Mouse (Mus musculus): ENCODE measurements around the gene Cfap298. TPM values are rescaled to one million over a fixed set of nuclear protein-coding genes. Genes with fewer than 3 reads are reported as not detected.

Cfap298 gene
- polyA plus RNA-seq, 1 experiment from 2014 or later, result 44.0 TPM

- H3K36me3 ChIP-seq (ENCODE audit: insufficient read depth, low read length), result no peaks in the 10 kb centered on the region
- H3K27me3 ChIP-seq (ENCODE audit: insufficient read depth, low read length), result 0 out of 2 replicates have a peak, but pooled peaks cover 3% of the 10 kb centered on the region
- WGBS, result 71% methylated on average over 7 of the region's 7 CpGs
- H3K4me1 ChIP-seq (ENCODE audit: insufficient read depth, low read length), result peaks cover 27% of the 10 kb centered on the region
- H3K4me2 ChIP-seq (replicated peaks; ENCODE audit: low read depth, low read length), result no peak overlapping the region
- no peak for ATAC-seq (ENCODE audit: low FRiP score, low TSS enrichment)
- no peak overlapping the region for H3K4me3 ChIP-seq (ENCODE audit: low read length)
- 0 out of 2 replicates have a peak, but pooled peaks cover under 1% of the 10 kb centered on the region for H3K9me3 ChIP-seq (ENCODE audit: low read length)
- no peak overlapping the region for H3K27ac ChIP-seq (ENCODE audit: low read length)
- H3K9ac ChIP-seq (replicated peaks; ENCODE audit: low read length), result no peak overlapping the region
Measured at GRCm38 (mm10) chr16:90893019-90893418, 41.9 kb downstream of the Cfap298 start.

DNA sequence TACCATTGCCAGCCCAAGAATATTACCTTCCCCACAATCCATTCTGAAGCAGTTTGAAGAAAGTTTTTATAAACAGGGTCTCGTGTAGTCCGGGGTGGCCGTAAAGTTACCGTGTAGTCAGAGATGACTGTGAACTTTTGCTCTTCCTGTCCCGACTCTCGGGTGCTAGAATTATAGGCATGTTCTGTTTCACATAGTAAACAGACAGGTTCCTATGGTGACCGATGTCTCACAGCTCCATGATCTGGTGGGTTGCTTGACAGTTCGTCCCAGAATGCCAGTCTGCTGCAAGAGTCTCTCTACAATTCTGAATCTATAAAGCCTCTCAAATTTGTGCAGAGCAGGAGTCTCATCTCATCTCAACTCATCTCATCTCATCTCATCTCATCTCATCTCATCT is 42.8 kb downstream of the Cfap298 start:
- Histone ChIP-seq H3K9me3 (ENCODE audit: low read length) (0 out of 2 replicates have a peak, but pooled peaks cover 4% of the 10 kb centered on the region), H3K4me3 (ENCODE audit: low read length) (no peak overlapping the region; the same call in 1 of the 2 replicates), H3K4me1 (ENCODE audit: insufficient read depth, low read length) (peaks cover 27% of the 10 kb centered on the region), H3K27me3 (ENCODE audit: insufficient read depth, low read length) (0 out of 2 replicates have a peak, but pooled peaks cover 3% of the 10 kb centered on the region), H3K9ac (replicated peaks; ENCODE audit: low read length) (no peak overlapping the region), H3K27ac (ENCODE audit: low read length) (no peak overlapping the region), H3K4me2 (replicated peaks; ENCODE audit: low read depth, low read length) (peak overlapping the region; percentile 32), H3K36me3 (ENCODE audit: insufficient read depth, low read length) (no peaks in the 10 kb centered on the region)
- no peak for ATAC-seq (ENCODE audit: low FRiP score, low TSS enrichment)
- WGBS, result 6% methylated on average over 8 of the region's 8 CpGs

DNA sequence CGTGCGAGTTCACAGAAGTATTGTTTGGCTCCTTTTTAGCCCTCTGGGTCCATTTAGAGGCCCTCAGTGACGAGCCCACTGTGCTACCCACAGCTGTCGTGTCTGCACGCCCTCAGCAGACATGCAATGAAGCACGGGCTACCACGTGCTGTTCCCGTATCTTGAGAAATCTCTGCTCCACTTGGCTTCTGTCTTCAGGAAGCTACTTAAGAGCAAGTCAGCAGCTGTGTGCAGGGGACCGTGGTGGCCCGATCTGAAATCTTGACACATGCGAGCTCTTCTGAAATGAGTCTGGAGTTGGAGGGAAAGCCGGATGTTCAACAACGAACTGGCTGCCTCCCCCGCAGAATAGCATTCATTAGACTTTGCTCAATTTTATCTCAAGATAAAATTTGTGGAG is 43.3 kb downstream of the Cfap298 start:
- 14% methylated on average over 14 of the region's 14 CpGs for WGBS
- Histone ChIP-seq H3K4me3 (ENCODE audit: low read length) (peak overlapping the region; percentile 10), H3K27me3 (ENCODE audit: insufficient read depth, low read length) (0 out of 2 replicates have a peak, but pooled peaks cover 3% of the 10 kb centered on the region), H3K4me1 (ENCODE audit: insufficient read depth, low read length) (peaks cover 27% of the 10 kb centered on the region), H3K27ac (ENCODE audit: low read length) (peak overlapping the region; percentile 18; the same call in 1 of the 2 replicates), H3K4me2 (replicated peaks; ENCODE audit: low read depth, low read length) (peak overlapping the region; percentile 32), H3K36me3 (ENCODE audit: insufficient read depth, low read length) (no peaks in the 10 kb centered on the region), H3K9me3 (ENCODE audit: low read length) (0 out of 2 replicates have a peak, but pooled peaks cover 4% of the 10 kb centered on the region), H3K9ac (replicated peaks; ENCODE audit: low read length) (0 out of 2 replicates have a peak overlapping the region, but pooled peaks have one; percentile 2)
- ATAC-seq (ENCODE audit: low FRiP score, low TSS enrichment), result peak; percentile 84

GRCm38 (mm10) chr16:90890683-90891082 is 44.2 kb downstream of the Cfap298 start:
- H3K36me3 ChIP-seq (ENCODE audit: insufficient read depth, low read length), result no peaks in the 10 kb centered on the region
- H3K9ac ChIP-seq (replicated peaks; ENCODE audit: low read length), result no peak overlapping the region
- WGBS, result 72% methylated on average over 9 of the region's 9 CpGs
- ATAC-seq (ENCODE audit: low FRiP score, low TSS enrichment), result no peak
- no peak overlapping the region for H3K4me3 ChIP-seq (ENCODE audit: low read length)
- no peak overlapping the region for H3K27ac ChIP-seq (ENCODE audit: low read length)
- H3K4me1 ChIP-seq (ENCODE audit: insufficient read depth, low read length), result peaks cover 28% of the 10 kb centered on the region
- 0 out of 2 replicates have a peak, but pooled peaks cover 4% of the 10 kb centered on the region for H3K9me3 ChIP-seq (ENCODE audit: low read length)
- H3K27me3 ChIP-seq (ENCODE audit: insufficient read depth, low read length), result 0 out of 2 replicates have a peak, but pooled peaks cover 3% of the 10 kb centered on the region
- H3K4me2 ChIP-seq (replicated peaks; ENCODE audit: low read depth, low read length), result no peak overlapping the region

DNA sequence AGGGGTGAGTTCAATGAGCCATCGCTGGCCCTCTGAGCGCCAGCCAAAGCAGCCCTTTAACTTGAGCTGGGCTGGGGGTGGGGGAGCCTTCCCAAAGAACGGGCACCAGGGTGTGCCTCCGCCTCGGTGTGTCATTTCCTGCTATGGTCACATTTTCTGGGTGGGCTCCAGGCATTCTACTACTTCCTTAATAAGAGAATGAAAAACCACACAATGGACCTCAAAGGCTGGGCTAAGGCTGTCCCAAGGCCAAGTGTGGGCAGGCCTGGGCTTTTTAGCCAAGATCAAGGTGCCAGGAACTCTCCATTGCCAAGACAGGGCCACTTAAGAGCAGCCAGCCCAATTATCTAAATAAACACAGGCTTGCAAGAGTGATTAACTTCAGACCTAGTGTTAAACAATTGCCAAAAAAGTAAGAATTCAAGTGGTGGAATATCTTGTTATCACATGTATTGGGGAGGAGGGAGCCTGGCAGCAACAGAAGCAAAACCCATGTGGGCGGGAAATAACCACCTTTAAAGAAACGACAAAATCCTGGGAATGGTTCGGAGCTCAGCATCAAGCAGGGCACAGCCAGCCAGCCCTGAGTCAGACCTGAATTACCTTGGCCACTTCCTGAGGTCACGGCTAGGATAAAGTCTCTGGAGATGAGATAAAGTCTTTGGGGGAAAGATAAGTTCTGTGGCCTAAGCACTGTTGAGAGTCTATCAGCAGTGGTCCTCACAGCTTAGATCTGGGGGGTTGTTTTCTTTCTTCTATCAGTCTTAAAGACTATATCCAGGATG is 48.9 kb downstream of the Cfap298 start:
- Histone ChIP-seq H3K4me3 (ENCODE audit: low read length) (no peak overlapping the region), H3K27me3 (ENCODE audit: insufficient read depth, low read length) (no peaks in the 10 kb centered on the region), H3K9me3 (ENCODE audit: low read length) (0 out of 2 replicates have a peak, but pooled peaks cover 4% of the 10 kb centered on the region), H3K36me3 (ENCODE audit: insufficient read depth, low read length) (no peaks in the 10 kb centered on the region), H3K4me1 (ENCODE audit: insufficient read depth, low read length) (peaks cover 21% of the 10 kb centered on the region), H3K27ac (ENCODE audit: low read length) (no peak overlapping the region), H3K4me2 (replicated peaks; ENCODE audit: low read depth, low read length) (no peak overlapping the region), H3K9ac (replicated peaks; ENCODE audit: low read length) (no peak overlapping the region)
- 57% methylated on average over 9 of the region's 9 CpGs for WGBS
- no peak for ATAC-seq (ENCODE audit: low FRiP score, low TSS enrichment)

DNA sequence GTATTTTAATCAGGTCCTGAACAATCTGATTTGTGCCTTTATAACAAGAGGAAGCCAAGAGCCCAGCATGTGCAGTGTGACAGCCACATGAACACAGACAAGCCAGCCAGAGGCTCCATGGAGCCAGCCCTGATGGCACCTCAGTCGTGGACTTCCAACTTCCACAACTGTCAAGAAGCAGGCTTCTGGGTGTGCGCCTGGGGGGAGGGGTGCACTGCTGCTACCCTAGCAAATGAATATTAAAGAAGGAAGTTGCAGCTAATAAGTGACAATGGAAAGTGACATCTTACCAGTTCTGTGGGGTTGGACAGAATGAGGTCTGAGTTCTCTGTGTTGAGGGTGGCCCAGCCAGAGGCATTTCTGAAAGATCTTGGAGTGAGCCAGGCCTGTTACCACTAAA is 49.6 kb downstream of the Cfap298 start:
- H3K27ac ChIP-seq (ENCODE audit: low read length), result no peak overlapping the region
- H3K9me3 ChIP-seq (ENCODE audit: low read length), result 0 out of 2 replicates have a peak, but pooled peaks cover 4% of the 10 kb centered on the region
- no peaks in the 10 kb centered on the region for H3K36me3 ChIP-seq (ENCODE audit: insufficient read depth, low read length)
- 65% methylated on average over 2 of the region's 2 CpGs for WGBS
- no peaks in the 10 kb centered on the region for H3K27me3 ChIP-seq (ENCODE audit: insufficient read depth, low read length)
- peaks cover 16% of the 10 kb centered on the region; the same call in 1 of the 2 replicates for H3K4me1 ChIP-seq (ENCODE audit: insufficient read depth, low read length)
- no peak overlapping the region for H3K9ac ChIP-seq (replicated peaks; ENCODE audit: low read length)
- no peak for ATAC-seq (ENCODE audit: low FRiP score, low TSS enrichment)
- H3K4me2 ChIP-seq (replicated peaks; ENCODE audit: low read depth, low read length), result no peak overlapping the region
- H3K4me3 ChIP-seq (ENCODE audit: low read length), result no peak overlapping the region

DNA sequence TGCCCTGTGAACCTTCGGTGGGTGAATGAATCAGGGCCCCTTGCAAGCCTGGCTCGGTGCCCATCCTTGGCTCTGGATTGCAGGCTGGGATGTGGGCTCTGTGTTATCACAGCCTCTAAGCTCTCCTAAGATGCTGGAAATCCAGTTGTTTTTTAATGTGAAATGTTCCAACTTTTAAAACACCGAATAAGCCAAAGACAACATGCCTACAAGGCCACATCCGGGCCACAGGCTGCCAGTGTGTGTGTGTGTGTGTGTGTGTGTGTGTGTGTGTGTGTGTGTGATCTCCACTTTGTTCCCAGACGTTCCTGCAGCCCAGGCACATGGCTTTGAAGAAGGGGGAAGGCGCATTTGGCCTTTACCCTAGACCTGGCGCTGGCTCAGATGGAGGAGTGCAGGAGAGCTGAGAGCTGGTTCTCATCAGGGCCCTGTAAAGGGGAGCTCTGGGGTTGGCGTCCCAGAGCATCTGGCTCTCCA is 52.4 kb downstream of the Cfap298 start:
- no peaks in the 10 kb centered on the region for H3K36me3 ChIP-seq (ENCODE audit: insufficient read depth, low read length)
- H3K27me3 ChIP-seq (ENCODE audit: insufficient read depth, low read length), result no peaks in the 10 kb centered on the region
- H3K27ac ChIP-seq (ENCODE audit: low read length), result peak overlapping the region; percentile 16; the same call in 1 of the 2 replicates
- H3K4me1 ChIP-seq (ENCODE audit: insufficient read depth, low read length), result peaks cover 16% of the 10 kb centered on the region; the same call in 1 of the 2 replicates
- no peak overlapping the region; the same call in 1 of the 2 replicates for H3K4me2 ChIP-seq (replicated peaks; ENCODE audit: low read depth, low read length)
- WGBS, result 41% methylated on average over 8 of the region's 8 CpGs
- ATAC-seq (ENCODE audit: low FRiP score, low TSS enrichment), result no peak
- no peaks in the 10 kb centered on the region for H3K9me3 ChIP-seq (ENCODE audit: low read length)
- H3K9ac ChIP-seq (replicated peaks; ENCODE audit: low read length), result no peak overlapping the region
- no peak overlapping the region for H3K4me3 ChIP-seq (ENCODE audit: low read length)

DNA sequence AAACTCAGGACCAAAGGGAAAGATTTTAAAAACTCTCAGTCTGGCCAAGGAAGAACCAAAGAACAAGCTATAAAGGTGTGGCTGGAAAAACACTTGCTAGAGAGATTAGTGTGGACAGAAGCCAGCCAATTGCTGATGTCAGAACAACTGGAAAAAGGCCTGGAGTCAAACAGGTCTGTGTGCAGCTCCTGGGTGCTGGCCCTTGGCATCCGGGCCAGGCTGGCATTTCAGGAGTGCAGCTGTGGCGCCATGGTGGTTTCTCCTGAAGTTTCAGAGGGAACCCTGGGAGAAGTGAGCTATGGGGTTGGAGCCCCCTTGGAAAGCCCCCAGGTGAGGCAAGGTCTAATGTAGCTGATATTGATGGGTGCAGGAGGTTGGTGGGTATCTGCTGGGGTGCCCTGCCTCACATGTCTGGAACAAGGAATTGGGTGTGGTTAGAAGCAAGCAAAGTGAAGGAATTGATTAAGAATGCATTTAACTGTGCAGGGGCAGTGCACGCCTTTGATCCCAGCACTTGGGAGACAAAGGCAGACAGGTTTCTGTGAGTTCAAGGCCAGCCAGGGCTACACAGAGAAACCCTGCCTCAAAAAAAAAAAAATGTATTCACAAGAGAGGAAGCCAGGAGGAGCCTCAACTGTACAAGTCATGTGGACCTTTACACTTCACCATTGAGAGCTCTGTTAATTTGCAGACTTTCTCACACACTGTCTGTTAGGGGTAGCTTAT is 56.6 kb downstream of the Cfap298 start:
- Histone ChIP-seq H3K4me1 (ENCODE audit: insufficient read depth, low read length) (peaks cover 6% of the 10 kb centered on the region; the same call in 1 of the 2 replicates), H3K9ac (replicated peaks; ENCODE audit: low read length) (no peak overlapping the region)
- 92% methylated on average over 3 of the region's 3 CpGs for WGBS

More for the DNA sequence above, 56.6 kb downstream of the Cfap298 start:
- Histone ChIP-seq H3K27ac (ENCODE audit: low read length) (no peak overlapping the region), H3K9me3 (ENCODE audit: low read length) (no peaks in the 10 kb centered on the region), H3K36me3 (ENCODE audit: insufficient read depth, low read length) (no peaks in the 10 kb centered on the region), H3K4me2 (replicated peaks; ENCODE audit: low read depth, low read length) (no peak overlapping the region), H3K4me3 (ENCODE audit: low read length) (no peak overlapping the region), H3K27me3 (ENCODE audit: insufficient read depth, low read length) (no peaks in the 10 kb centered on the region)
- no peak for ATAC-seq (ENCODE audit: low FRiP score, low TSS enrichment)

All from kidney, embryonic 16.5 days (tissue).